16 mouse cellular contexts compared by ENCODE assay signal in the genomic region with DNA sequence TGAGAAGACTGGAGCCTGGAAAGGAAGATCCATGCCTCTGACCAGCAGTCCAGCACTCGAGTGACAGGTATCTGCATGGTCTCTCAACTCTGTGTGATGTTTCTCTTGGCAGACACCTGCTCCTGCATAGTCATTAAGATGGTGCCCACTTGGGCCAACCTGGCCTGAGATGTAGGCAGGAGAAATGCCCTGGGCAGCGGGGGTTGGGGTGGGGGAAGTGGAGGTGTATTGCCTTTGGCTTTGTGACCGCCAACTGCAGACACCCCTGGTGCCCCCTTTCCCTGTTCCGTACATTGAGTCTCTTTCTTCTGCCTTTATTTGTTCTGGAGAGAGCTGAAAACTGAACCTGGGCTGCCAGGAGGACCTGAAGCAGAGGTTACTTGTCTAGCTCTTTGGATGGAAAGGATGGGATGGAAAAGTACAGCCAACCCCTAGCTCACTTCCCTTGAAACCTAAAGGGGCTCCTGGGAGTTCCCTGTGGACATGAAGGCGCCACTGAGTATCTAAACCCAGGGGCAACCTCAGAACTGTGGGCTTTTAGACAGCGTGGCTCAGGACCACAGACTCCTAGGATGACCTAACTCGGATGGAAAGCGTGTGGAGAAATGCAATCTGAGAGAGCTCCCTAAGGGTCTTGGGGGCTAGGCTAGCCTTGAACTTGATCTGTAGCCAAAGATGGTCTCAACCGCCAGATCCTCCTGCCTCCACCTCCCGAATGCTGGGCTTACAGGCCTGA. TPM values are rescaled to one million over a fixed set of nuclear protein-coding genes. Genes with fewer than 3 reads are reported as not detected.
DNase-seq lines count a peak whose midpoint lies in the region; ATAC-seq and TF ChIP-seq lines count a peak whose summit lies in the region.
"Had no signal": no experiment of that assay in that cellular context is flagged by ENCODE, and none has a peak within 500 bp of the region (broad histone marks: within the 10 kb centered on the region; RNA-seq: fewer than 3 reads in every experiment).

No protein-coding gene starts in this region.

- DNase-seq in heart, adult 11 months = peak; percentile 92
- DNase-seq in kidney, adult 2 months = no peak
- DNase-seq in kidney, postnatal 4 days = no peak
- DNase-seq in midbrain, embryonic 11.5 days (ENCODE audit: low spot score, missing footprints) = peak; percentile 64
- no peak for DNase-seq in left cerebral cortex, adult 2 months (ENCODE audit: extremely low spot score in 1 of 2, low spot score in 2 of 2)
- DNase-seq: left cerebral cortex, postnatal 4 days; liver, embryonic 13.5 days; right cerebral cortex, adult 18-20 months; spleen, adult 18-20 months; thymus, postnatal 36 days had no signal

- no peak overlapping the region for H3K4me2 ChIP-seq in heart, embryonic 11.5 days
- H3K4me2 ChIP-seq in midbrain, embryonic 11.5 days = no peak overlapping the region
- H3K4me2 ChIP-seq in midbrain, embryonic 16.5 days (ENCODE audit: low read length) = no peak overlapping the region
- H3K4me2 ChIP-seq: forebrain, embryonic 13.5 days; hindbrain, embryonic 12.5 days; liver, embryonic 13.5 days; midbrain, embryonic 15.5 days had no signal

- H3K9me3 ChIP-seq in heart, embryonic 11.5 days (replicated peaks; ENCODE audit: control insufficient read depth, low read length) = no peaks in the 10 kb centered on the region
- no peaks in the 10 kb centered on the region for H3K9me3 ChIP-seq in midbrain, embryonic 11.5 days (ENCODE audit: control insufficient read depth, low read length)
- no peaks in the 10 kb centered on the region for H3K9me3 ChIP-seq in midbrain, embryonic 16.5 days (replicated peaks; ENCODE audit: control insufficient read depth, low read length, poor library complexity, severe bottlenecking)
- H3K9me3 ChIP-seq: forebrain, embryonic 13.5 days; hindbrain, embryonic 12.5 days; liver, embryonic 13.5 days; midbrain, embryonic 15.5 days had no signal

- peaks cover 45% of the 10 kb centered on the region for H3K4me1 ChIP-seq in heart, embryonic 11.5 days (ENCODE audit: control insufficient read depth, insufficient read depth, low read length)
- H3K4me1 ChIP-seq in kidney, adult 2 months (ENCODE audit: control insufficient read depth, insufficient read depth, low read length) = peaks cover 3% of the 10 kb centered on the region; the same call in 1 of the 2 replicates
- peaks cover 5% of the 10 kb centered on the region for H3K4me1 ChIP-seq in midbrain, embryonic 11.5 days (ENCODE audit: control insufficient read depth, insufficient read depth, low read length)
- H3K4me1 ChIP-seq in midbrain, embryonic 16.5 days (ENCODE audit: control insufficient read depth, insufficient read depth, low read length) = peaks cover under 1% of the 10 kb centered on the region

- TF ChIP-seq POLR2A in kidney, adult 2 months (IDR thresholded peaks at IDR 0.05; ENCODE audit: low read depth, low read length) = no peak

- no peak for ATAC-seq in heart, embryonic 11.5 days (replicated peaks; ENCODE audit: insufficient number of reproducible peaks, low FRiP score, low TSS enrichment)
- ATAC-seq in midbrain, embryonic 11.5 days (ENCODE audit: low FRiP score) = no peak
- ATAC-seq in midbrain, embryonic 16.5 days = no peak
- ATAC-seq: forebrain, embryonic 13.5 days; inflammation-experienced regulatory T-cells, adult 6 months; midbrain, embryonic 15.5 days had no signal

- intact Hi-C loops in left cerebral cortex, adult 2 months (cut with DNase I) = no loop called here

- peaks cover 20% of the 10 kb centered on the region for H3K36me3 ChIP-seq in heart, embryonic 11.5 days (ENCODE audit: control insufficient read depth, insufficient read depth, low read length)
- H3K36me3 ChIP-seq in kidney, adult 2 months (ENCODE audit: control insufficient read depth, insufficient read depth, low read length) = no peaks in the 10 kb centered on the region
- H3K36me3 ChIP-seq in midbrain, embryonic 11.5 days (ENCODE audit: control insufficient read depth, insufficient read depth, low read length) = no peaks in the 10 kb centered on the region
- H3K36me3 ChIP-seq in midbrain, embryonic 16.5 days (ENCODE audit: control insufficient read depth, insufficient read depth, low read length) = no peaks in the 10 kb centered on the region
- H3K36me3 ChIP-seq: midbrain, embryonic 15.5 days had no signal

- no peak overlapping the region for H3K9ac ChIP-seq in heart, embryonic 11.5 days (ENCODE audit: low read depth, low read length)
- H3K9ac ChIP-seq in midbrain, embryonic 11.5 days (ENCODE audit: low read length) = no peak overlapping the region
- no peak overlapping the region for H3K9ac ChIP-seq in midbrain, embryonic 16.5 days (ENCODE audit: low read depth, low read length)
- H3K9ac ChIP-seq: forebrain, embryonic 13.5 days; hindbrain, embryonic 12.5 days; liver, embryonic 13.5 days; midbrain, embryonic 15.5 days had no signal

- no peak for TF ChIP-seq CTCF in kidney, adult 2 months (conservative IDR thresholded peaks at IDR 0.05; ENCODE audit: insufficient read depth, insufficient read length, low read depth, low read length)
- TF ChIP-seq CTCF in left cerebral cortex, adult 2 months (IDR thresholded peaks at IDR 0.05) = no peak

- no peaks in the 10 kb centered on the region for H3K27me3 ChIP-seq in heart, embryonic 11.5 days (ENCODE audit: control insufficient read depth, insufficient read depth, low read length)
- no peaks in the 10 kb centered on the region for H3K27me3 ChIP-seq in kidney, adult 2 months (replicated peaks; ENCODE audit: control insufficient read depth, insufficient read depth, low read length)
- H3K27me3 ChIP-seq in midbrain, embryonic 11.5 days (ENCODE audit: control insufficient read depth, insufficient read depth, low read length) = no peaks in the 10 kb centered on the region
- H3K27me3 ChIP-seq in midbrain, embryonic 16.5 days (ENCODE audit: control insufficient read depth, insufficient read depth, low read depth, low read length) = no peaks in the 10 kb centered on the region
- H3K27me3 ChIP-seq: forebrain, embryonic 13.5 days; hindbrain, embryonic 12.5 days; liver, embryonic 13.5 days; midbrain, embryonic 15.5 days had no signal

- H3K4me3 ChIP-seq in heart, embryonic 11.5 days (ENCODE audit: low read depth, low read length) = no peak overlapping the region
- H3K4me3 ChIP-seq in kidney, adult 2 months (ENCODE audit: insufficient read depth, low read depth, low read length) = no peak overlapping the region
- H3K4me3 ChIP-seq in midbrain, embryonic 11.5 days (ENCODE audit: low read depth, low read length) = no peak overlapping the region
- no peak overlapping the region for H3K4me3 ChIP-seq in midbrain, embryonic 16.5 days (ENCODE audit: low read depth, low read length)
- H3K4me3 ChIP-seq in left cerebral cortex, adult 2 months = no peak overlapping the region
- H3K4me3 ChIP-seq: forebrain, embryonic 13.5 days; hindbrain, embryonic 12.5 days; liver, embryonic 13.5 days; midbrain, embryonic 15.5 days had no signal

- 87% methylated on average over 10 of the region's 10 CpGs for WGBS in heart, embryonic 11.5 days (ENCODE audit: insufficient replicate concordance)
- 83% methylated on average over 10 of the region's 10 CpGs for WGBS in kidney, adult 2 months
- WGBS in midbrain, embryonic 11.5 days = 92% methylated on average over 10 of the region's 10 CpGs
- WGBS in midbrain, embryonic 16.5 days = 95% methylated on average over 10 of the region's 10 CpGs

- no peak overlapping the region for H3K27ac ChIP-seq in heart, embryonic 11.5 days (ENCODE audit: low read depth, low read length)
- H3K27ac ChIP-seq in kidney, adult 2 months (ENCODE audit: insufficient read depth, low read depth, low read length) = peak overlapping the region; percentile 4; the same call in 1 of the 2 replicates
- no peak overlapping the region for H3K27ac ChIP-seq in midbrain, embryonic 11.5 days (ENCODE audit: low read depth, low read length)
- H3K27ac ChIP-seq in midbrain, embryonic 16.5 days (ENCODE audit: low read length) = no peak overlapping the region
- H3K27ac ChIP-seq in left cerebral cortex, adult 2 months = no peak overlapping the region
- H3K27ac ChIP-seq: forebrain, embryonic 13.5 days; hindbrain, embryonic 12.5 days; liver, embryonic 13.5 days; midbrain, embryonic 15.5 days had no signal

RNA-seq across cellular contexts. Expression of a gene that starts 10.1 kb away (rescaled TPM):
- polyA plus RNA-seq in heart, embryonic 11.5 days (2014; fragmentation: Nextera tagmentation; extraction: Ambion mirVana) = 1,182 and 1,259 TPM in 2 replicates
- 585 and 720 TPM in 2 replicates for polyA plus RNA-seq in kidney, adult 2 months (2012; rRNA removed)
- 411 and 428 TPM in 2 replicates for polyA plus RNA-seq in midbrain, embryonic 11.5 days (2014; fragmentation: Nextera tagmentation; extraction: Ambion mirVana)
- 426 and 452 TPM in 2 replicates for polyA plus RNA-seq in midbrain, embryonic 16.5 days (2015; fragmentation: Nextera tagmentation; extraction: Ambion mirVana)
- 100 to 1,000 TPM; 177 to 202 TPM for total RNA-seq in left cerebral cortex, adult 2 months (2021)
- polyA plus RNA-seq: inflammation-experienced regulatory T-cells, adult 6 months had no signal

RNA-seq across cellular contexts. Expression of a gene that starts 48.2 kb away (rescaled TPM):
- 273 and 292 TPM in 2 replicates for polyA plus RNA-seq in heart, embryonic 11.5 days (2014; fragmentation: Nextera tagmentation; extraction: Ambion mirVana)
- polyA plus RNA-seq in kidney, adult 2 months (2012; rRNA removed) = 698 and 771 TPM in 2 replicates
- 217 and 224 TPM in 2 replicates for polyA plus RNA-seq in midbrain, embryonic 11.5 days (2014; fragmentation: Nextera tagmentation; extraction: Ambion mirVana)
- polyA plus RNA-seq in midbrain, embryonic 16.5 days (2015; fragmentation: Nextera tagmentation; extraction: Ambion mirVana) = 196 and 215 TPM in 2 replicates
- 10 to 100 TPM; 87.0 to 97.9 TPM for total RNA-seq in left cerebral cortex, adult 2 months (2021)

RNA-seq across cellular contexts. Expression of a gene that starts 56.6 kb away (rescaled TPM):
- 125 and 133 TPM in 2 replicates for polyA plus RNA-seq in heart, embryonic 11.5 days (2014; fragmentation: Nextera tagmentation; extraction: Ambion mirVana)
- polyA plus RNA-seq in kidney, adult 2 months (2012; rRNA removed) = 23.3 and 28.3 TPM in 2 replicates
- 241 and 244 TPM in 2 replicates for polyA plus RNA-seq in midbrain, embryonic 11.5 days (2014; fragmentation: Nextera tagmentation; extraction: Ambion mirVana)
- 92.4 and 103 TPM in 2 replicates for polyA plus RNA-seq in midbrain, embryonic 16.5 days (2015; fragmentation: Nextera tagmentation; extraction: Ambion mirVana)
- 10 to 100 TPM; 34.8 to 35.0 TPM for total RNA-seq in left cerebral cortex, adult 2 months (2021)

Comparison
In these comparisons a context has a peak if more than half of its experiments do, and no peak if none do; other contexts are left out.
1. DNase-seq: peak in heart, adult 11 months (single experiment) and midbrain, embryonic 11.5 days (single experiment); none in kidney, adult 2 months (single experiment), kidney, postnatal 4 days (0 of 2) and left cerebral cortex, adult 2 months (0 of 2).